Mouse (Mus musculus): ENCODE results near the gene Smoc1. TPM values are rescaled to one million over a fixed set of nuclear protein-coding genes. Genes with fewer than 3 reads are reported as not detected.

Gene Smoc1
- total RNA-seq, 1 experiment from 2014 or later = 0.23 TPM

GRCm38 (mm10) chr12:81182073-81182472 lies 155.5 kb downstream of the Smoc1 start:
- ATAC-seq (ENCODE audit: extremely low read depth, insufficient number of reproducible peaks, low FRiP score, poor library complexity, severe bottlenecking) = no peak

- no peak for ATAC-seq (ENCODE audit: extremely low read depth, insufficient number of reproducible peaks, low FRiP score, poor library complexity, severe bottlenecking)
Measured at GRCm38 (mm10) chr12:81184967-81185366, 158.4 kb downstream of the Smoc1 start.

- ATAC-seq (ENCODE audit: extremely low read depth, insufficient number of reproducible peaks, low FRiP score, poor library complexity, severe bottlenecking) = no peak
Measured at GRCm38 (mm10) chr12:81186081-81186480, 159.5 kb downstream of the Smoc1 start.

- no peak for ATAC-seq (ENCODE audit: extremely low read depth, insufficient number of reproducible peaks, low FRiP score, poor library complexity, severe bottlenecking)
Measured at GRCm38 (mm10) chr12:81186668-81187067, 160.1 kb downstream of the Smoc1 start.

GRCm38 (mm10) chr12:81188423-81188822 lies 161.8 kb downstream of the Smoc1 start:
- no peak for ATAC-seq (ENCODE audit: extremely low read depth, insufficient number of reproducible peaks, low FRiP score, poor library complexity, severe bottlenecking)

- ATAC-seq (ENCODE audit: extremely low read depth, insufficient number of reproducible peaks, low FRiP score, poor library complexity, severe bottlenecking) = no peak
Measured at GRCm38 (mm10) chr12:81188996-81189395, 162.4 kb downstream of the Smoc1 start.

- ATAC-seq (ENCODE audit: extremely low read depth, insufficient number of reproducible peaks, low FRiP score, poor library complexity, severe bottlenecking) = no peak
Measured at GRCm38 (mm10) chr12:81189636-81190035, 163.0 kb downstream of the Smoc1 start.

- no peak for ATAC-seq (ENCODE audit: extremely low read depth, insufficient number of reproducible peaks, low FRiP score, poor library complexity, severe bottlenecking)
Measured at GRCm38 (mm10) chr12:81193968-81194367, 167.4 kb downstream of the Smoc1 start.

- no peak for ATAC-seq (ENCODE audit: extremely low read depth, insufficient number of reproducible peaks, low FRiP score, poor library complexity, severe bottlenecking)
Measured at GRCm38 (mm10) chr12:81197468-81198075, 171.0 kb downstream of the Smoc1 start.

GRCm38 (mm10) chr12:81199280-81199955 lies 172.8 kb downstream of the Smoc1 start:
- ATAC-seq (ENCODE audit: extremely low read depth, insufficient number of reproducible peaks, low FRiP score, poor library complexity, severe bottlenecking) = no peak

- no peak for ATAC-seq (ENCODE audit: extremely low read depth, insufficient number of reproducible peaks, low FRiP score, poor library complexity, severe bottlenecking)
Measured at GRCm38 (mm10) chr12:81203226-81203625, 176.6 kb downstream of the Smoc1 start.

- ATAC-seq (ENCODE audit: extremely low read depth, insufficient number of reproducible peaks, low FRiP score, poor library complexity, severe bottlenecking) = no peak
Measured at GRCm38 (mm10) chr12:81205619-81206560, 179.3 kb downstream of the Smoc1 start.

- ATAC-seq (ENCODE audit: extremely low read depth, insufficient number of reproducible peaks, low FRiP score, poor library complexity, severe bottlenecking) = no peak
Measured at GRCm38 (mm10) chr12:81208559-81208958, 182.0 kb downstream of the Smoc1 start.

GRCm38 (mm10) chr12:81219339-81219738 lies 192.7 kb downstream of the Smoc1 start:
- no peak for ATAC-seq (ENCODE audit: extremely low read depth, insufficient number of reproducible peaks, low FRiP score, poor library complexity, severe bottlenecking)

GRCm38 (mm10) chr12:81223276-81223675 lies 196.7 kb downstream of the Smoc1 start:
- ATAC-seq (ENCODE audit: extremely low read depth, insufficient number of reproducible peaks, low FRiP score, poor library complexity, severe bottlenecking) = no peak

GRCm38 (mm10) chr12:81224843-81225242 lies 198.2 kb downstream of the Smoc1 start:
- no peak for ATAC-seq (ENCODE audit: extremely low read depth, insufficient number of reproducible peaks, low FRiP score, poor library complexity, severe bottlenecking)

- no peak for ATAC-seq (ENCODE audit: extremely low read depth, insufficient number of reproducible peaks, low FRiP score, poor library complexity, severe bottlenecking)
Measured at GRCm38 (mm10) chr12:81225966-81226577, 199.5 kb downstream of the Smoc1 start.

GRCm38 (mm10) chr12:81226590-81226989 lies 200.0 kb downstream of the Smoc1 start:
- no peak for ATAC-seq (ENCODE audit: extremely low read depth, insufficient number of reproducible peaks, low FRiP score, poor library complexity, severe bottlenecking)

- ATAC-seq (ENCODE audit: extremely low read depth, insufficient number of reproducible peaks, low FRiP score, poor library complexity, severe bottlenecking) = no peak
Measured at GRCm38 (mm10) chr12:81227767-81228460, 201.3 kb downstream of the Smoc1 start.
